Mouse (Mus musculus) thymus, adult 2 months (tissue): ENCODE results near the gene Comt. TPM values are rescaled to one million over a fixed set of nuclear protein-coding genes. Genes with fewer than 3 reads are reported as not detected.

Experiments
- DNase-seq: peaks from one replicate; pipeline ENCODE4 v3.0.0; 2021
- H3K27ac ChIP-seq: fragments of 200-500 bp; 2 replicates; pipeline ENCODE4 v1.5.1; 2012; ENCODE audit warnings: low read length, control low read depth; ENCODE audit not compliant: control insufficient read depth, insufficient read depth
- H3K27me3 ChIP-seq: fragments of 200-500 bp; 2 replicates; pipeline ENCODE4 v1.6.1; 2012; ENCODE audit warnings: mild to moderate bottlenecking, low read length, moderate library complexity, mixed read lengths; ENCODE audit not compliant: control insufficient read depth, insufficient read depth
- H3K36me3 ChIP-seq: fragments of 200-500 bp; 2 replicates; pipeline ENCODE4 v1.6.1; 2012; ENCODE audit warnings: mild to moderate bottlenecking, low read length, moderate library complexity; ENCODE audit not compliant: control insufficient read depth, insufficient read depth
- H3K4me1 ChIP-seq: fragments of 200-500 bp; replicated peaks from 2 replicates; pipeline ENCODE4 v1.6.1; 2012; ENCODE audit warnings: low read length; ENCODE audit not compliant: control insufficient read depth, insufficient read depth
- H3K4me3 ChIP-seq: fragments of 200-500 bp; 2 replicates; pipeline ENCODE4 v1.5.1; 2012; ENCODE audit warnings: mild to moderate bottlenecking, low read length, control low read depth, moderate library complexity; ENCODE audit not compliant: control insufficient read depth, insufficient read depth
- CTCF ChIP-seq: fragments of 200-500 bp; IDR thresholded peaks from 2 replicates; pipeline ENCODE4 v1.5.1; 2012; ENCODE audit warnings: mild to moderate bottlenecking, control low read depth, low read length, moderate library complexity, borderline replicate concordance; ENCODE audit not compliant: control insufficient read depth, poor library complexity, insufficient read depth; ENCODE audit errors: extremely low read depth
- POLR2A ChIP-seq: fragments of 200-500 bp; IDR thresholded peaks from 2 replicates; pipeline ENCODE4 v1.6.1; 2012; ENCODE audit warnings: mild to moderate bottlenecking, low read length, control low read depth, moderate library complexity; ENCODE audit not compliant: control insufficient read depth, poor library complexity, insufficient read depth; ENCODE audit errors: extremely low read depth
- WGBS: fragments of 180-500 bp; shearing (Covaris S2); methylation state at CpG from one replicate; pipeline ENCODE4 v1.1.7; 2018; 5-methylcytosine and 5-hydroxymethylcytosine counted together
- polyA plus RNA-seq: library from polyadenylated mRNA; depleted of rRNA; stranded (reverse); fragments of >200 nt; gene quantifications from 2 replicates; pipeline ENCODE4 v1.2.3, GENCODE M21; 2012

Comt gene
- polyA plus RNA-seq, 1 experiment, result 108 TPM

DNA sequence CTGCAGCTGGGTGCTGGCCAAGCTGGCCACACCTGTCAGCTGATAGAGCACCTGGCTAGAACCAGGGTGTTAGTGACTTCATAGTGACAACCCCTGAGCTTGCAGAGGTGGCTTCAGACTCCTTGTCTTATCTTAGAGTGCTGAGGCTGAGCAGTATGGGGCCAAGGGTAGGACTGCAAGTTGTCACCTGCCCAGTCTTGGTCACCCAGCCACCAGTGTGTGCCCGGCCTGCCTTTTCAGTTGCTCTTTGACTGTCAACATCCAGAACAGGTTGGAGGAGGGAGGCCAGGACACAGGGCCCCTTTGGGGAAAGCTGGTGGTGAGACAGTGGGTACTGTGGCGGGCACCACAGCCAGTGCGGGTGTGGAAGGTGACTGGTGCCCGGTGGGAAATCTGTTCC is 22.4 kb upstream of the Comt start:
- Histone ChIP-seq H3K27me3 (no peaks in the 10 kb centered on the region), H3K4me1 (peaks cover 30% of the 10 kb centered on the region), H3K36me3 (no peaks in the 10 kb centered on the region), H3K27ac (no peak overlapping the region), H3K4me3 (no peak overlapping the region)
- TF ChIP-seq POLR2A (no peak), CTCF (no peak)
- 93% methylated on average over 4 of the region's 4 CpGs for WGBS
- no peak for DNase-seq

DNA sequence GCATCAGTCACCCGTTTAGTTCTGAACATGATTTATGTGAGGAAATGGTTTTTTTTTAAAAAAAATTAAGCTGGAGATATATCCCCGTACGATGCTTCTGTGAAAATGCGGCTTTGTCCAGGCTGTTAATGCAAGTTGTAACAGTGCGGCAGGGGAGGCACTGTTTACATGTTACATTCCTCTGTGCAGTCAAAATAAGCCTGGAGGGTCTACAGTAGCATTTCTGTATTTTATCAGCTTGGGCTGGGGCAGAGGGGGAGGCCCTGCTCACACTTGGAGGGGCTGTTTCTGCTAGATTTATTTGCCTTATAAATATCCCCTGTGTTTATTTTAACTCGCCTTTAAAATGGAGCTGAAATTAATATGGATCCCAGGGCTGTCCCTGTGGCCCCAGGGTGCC is 21.5 kb upstream of the Comt start:
- no peak overlapping the region for H3K27ac ChIP-seq
- WGBS, result 93% methylated on average over 6 of the region's 6 CpGs
- H3K27me3 ChIP-seq, result no peaks in the 10 kb centered on the region
- H3K36me3 ChIP-seq, result no peaks in the 10 kb centered on the region
- H3K4me1 ChIP-seq, result peaks cover 21% of the 10 kb centered on the region
- H3K4me3 ChIP-seq, result no peak overlapping the region
- TF ChIP-seq POLR2A (no peak), CTCF (no peak)
- no peak for DNase-seq

GRCm38 (mm10) chr16:18447243-18447642 is 20.6 kb upstream of the Comt start:
- no peak overlapping the region for H3K4me3 ChIP-seq
- TF ChIP-seq CTCF, result no peak
- TF ChIP-seq POLR2A, result no peak
- no peak for DNase-seq
- no peaks in the 10 kb centered on the region for H3K27me3 ChIP-seq
- H3K27ac ChIP-seq, result no peak overlapping the region
- H3K4me1 ChIP-seq, result peaks cover 14% of the 10 kb centered on the region
- H3K36me3 ChIP-seq, result no peaks in the 10 kb centered on the region

DNA sequence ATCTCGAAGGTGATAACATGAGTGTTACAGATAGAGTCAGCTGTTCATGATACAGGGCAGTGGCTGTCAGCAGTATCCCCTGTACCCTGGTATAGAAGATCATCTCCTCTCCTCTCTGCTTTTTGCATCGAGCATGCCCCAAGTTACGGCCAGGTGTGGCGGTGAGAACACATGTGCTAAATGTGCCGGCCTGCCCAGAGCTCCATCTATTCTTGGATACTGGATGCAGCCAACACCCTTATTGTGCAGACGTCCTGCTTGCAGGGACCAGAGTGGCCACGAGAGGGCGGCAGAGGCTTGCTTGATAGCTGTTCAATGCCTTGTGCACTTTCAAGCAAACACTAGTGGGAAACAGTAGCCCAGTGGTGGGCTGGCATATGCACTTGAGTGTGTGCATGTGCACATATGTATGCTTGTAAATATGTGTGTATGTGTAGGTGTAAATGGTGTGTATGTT is 16.8 kb upstream of the Comt start:
- 31% methylated on average over 8 of the region's 8 CpGs for WGBS
- H3K36me3 ChIP-seq, result no peaks in the 10 kb centered on the region
- H3K27ac ChIP-seq, result no peak overlapping the region
- no peaks in the 10 kb centered on the region for H3K27me3 ChIP-seq
- H3K4me1 ChIP-seq, result no peaks in the 10 kb centered on the region
- TF ChIP-seq POLR2A (no peak), CTCF (peak; percentile 98)
- peak; percentile 96 for DNase-seq
- H3K4me3 ChIP-seq, result no peak overlapping the region

- Histone ChIP-seq H3K36me3 (no peaks in the 10 kb centered on the region), H3K4me1 (no peaks in the 10 kb centered on the region), H3K27ac (no peak overlapping the region), H3K4me3 (no peak overlapping the region), H3K27me3 (no peaks in the 10 kb centered on the region)
- 95% methylated on average over 6 of the region's 6 CpGs for WGBS
- no peak for DNase-seq
- TF ChIP-seq POLR2A (no peak), CTCF (no peak)
Measured at GRCm38 (mm10) chr16:18436128-18436527, 9.5 kb upstream of the Comt start.

DNA sequence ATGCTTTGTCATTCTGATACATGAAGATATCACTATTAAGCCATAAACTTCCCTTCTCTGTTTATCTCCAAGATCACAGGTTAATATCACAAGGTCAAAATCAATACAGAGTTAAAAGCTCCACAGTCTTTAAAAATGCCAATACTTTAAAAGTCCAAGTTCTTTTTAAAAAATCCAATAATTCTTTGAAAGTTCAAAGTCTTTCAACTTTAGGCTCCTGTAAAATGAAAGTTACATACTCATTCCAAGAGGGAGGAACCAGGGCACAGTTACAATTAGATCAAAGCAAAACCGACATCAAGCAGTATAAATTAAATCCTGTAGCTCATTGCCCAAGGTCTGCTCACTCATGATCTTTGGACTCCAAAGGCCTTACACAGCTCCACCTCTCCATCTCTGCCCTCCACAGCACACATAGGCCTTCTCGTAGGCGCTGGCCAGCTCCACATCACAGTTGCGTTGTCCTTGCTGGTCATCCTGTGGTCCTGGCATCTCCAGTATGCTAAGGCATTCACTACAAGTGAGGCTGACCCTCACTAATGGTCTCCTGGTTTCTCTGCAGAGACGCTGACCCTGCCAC is 6.8 kb upstream of the Comt start:
- DNase-seq, result no peak
- H3K4me1 ChIP-seq, result no peaks in the 10 kb centered on the region
- no peaks in the 10 kb centered on the region for H3K36me3 ChIP-seq
- H3K27ac ChIP-seq, result no peak overlapping the region
- 95% methylated on average over 5 of the region's 5 CpGs for WGBS
- H3K4me3 ChIP-seq, result no peak overlapping the region
- TF ChIP-seq CTCF, result no peak
- no peak for TF ChIP-seq POLR2A
- H3K27me3 ChIP-seq, result no peaks in the 10 kb centered on the region

- no peak for TF ChIP-seq POLR2A
- TF ChIP-seq CTCF, result no peak
- Histone ChIP-seq H3K36me3 (no peaks in the 10 kb centered on the region), H3K27me3 (no peaks in the 10 kb centered on the region), H3K4me1 (peaks cover 11% of the 10 kb centered on the region), H3K27ac (no peak overlapping the region), H3K4me3 (no peak overlapping the region)
- WGBS, result 95% methylated on average over 8 of the region's 8 CpGs
- no peak for DNase-seq
Measured at GRCm38 (mm10) chr16:18430641-18431212, 4.1 kb upstream of the Comt start.

DNA sequence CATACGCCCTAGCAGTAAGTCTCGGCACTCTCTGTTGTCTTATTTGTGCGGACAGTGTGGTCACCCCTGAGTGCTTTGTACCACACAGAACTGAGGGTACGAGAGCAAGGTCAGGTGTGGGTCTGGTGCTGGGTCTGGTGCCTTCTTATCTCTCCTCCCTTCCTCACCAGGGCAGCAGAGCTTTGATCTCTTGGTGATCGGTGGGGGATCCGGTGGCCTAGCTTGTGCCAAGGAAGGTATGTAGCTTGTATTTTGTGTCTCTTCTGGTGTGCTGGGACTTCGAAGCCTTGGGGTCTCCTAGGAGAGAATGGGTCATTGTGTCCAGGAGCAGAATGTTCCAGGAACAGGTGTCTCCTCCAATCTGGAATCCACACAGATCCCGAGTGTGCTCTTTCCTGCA is 3.0 kb upstream of the Comt start:
- Histone ChIP-seq H3K36me3 (no peaks in the 10 kb centered on the region), H3K4me3 (no peak overlapping the region), H3K27me3 (no peaks in the 10 kb centered on the region), H3K27ac (no peak overlapping the region), H3K4me1 (peaks cover 20% of the 10 kb centered on the region)
- no peak for TF ChIP-seq POLR2A
- no peak for TF ChIP-seq CTCF
- no peak for DNase-seq
- 97% methylated on average over 8 of the region's 8 CpGs for WGBS
